Mouse (Mus musculus) gastrocnemius, postnatal 14 days (tissue): ENCODE results near the gene Otoa. TPM values are rescaled to one million over a fixed set of nuclear protein-coding genes. Genes with fewer than 3 reads are reported as not detected.

Experiments used
- DNase-seq: peaks from one replicate; pipeline ENCODE4 v3.0.0; 2021; ENCODE audit warnings: mixed read lengths
- intact Hi-C: fragments of 180-260 bp; cut with DNase I; formaldehyde crosslinking; loops from one replicate; pipeline ENCODE4 v1.15.1; 2025; ENCODE audit warnings: low total_unique reads
- total RNA-seq, 2 experiments: library from RNA; stranded (reverse); gene quantifications; 2 replicates each; pipeline ENCODE4 v1.2.3; 2021

Otoa gene
- total RNA-seq, 2 experiments from 2014 or later = 0.40 to 0.62 TPM

GRCm38 (mm10) chr7:121075416-121075815 lies 6.0 kb upstream of the Otoa start:
- no peak for DNase-seq
- intact Hi-C loops = loop anchor here (5.0 kb wide), 1 partner anchor 42 kb away; no protein-coding TSS in a partner anchor

GRCm38 (mm10) chr7:121077311-121077710 lies 4.1 kb upstream of the Otoa start:
- no peak for DNase-seq
- intact Hi-C loops = loop anchor here (5.0 kb wide), 1 partner anchor 40 kb away; no protein-coding TSS in a partner anchor

- peak; percentile 50 for DNase-seq
- intact Hi-C loops = loop anchor here (5.0 kb wide), 1 partner anchor 39 kb away; no protein-coding TSS in a partner anchor
These were observed 3.6 kb upstream of the Otoa start for GRCm38 (mm10) chr7:121077829-121078228.

GRCm38 (mm10) chr7:121081816-121082215 lies 366 bp downstream of the Otoa start:
- no peak for DNase-seq
- intact Hi-C loops = no loop called here

GRCm38 (mm10) chr7:121082949-121083513 lies 1.6 kb downstream of the Otoa start:
- peak; percentile 40 for DNase-seq
- intact Hi-C loops = no loop called here

GRCm38 (mm10) chr7:121084840-121085453 lies 3.5 kb downstream of the Otoa start:
- DNase-seq = no peak
- intact Hi-C loops = no loop called here

GRCm38 (mm10) chr7:121085500-121085899 lies 4.0 kb downstream of the Otoa start:
- intact Hi-C loops = no loop called here
- DNase-seq = peak; percentile 48

GRCm38 (mm10) chr7:121088745-121089144 lies 7.3 kb downstream of the Otoa start:
- no peak for DNase-seq
- intact Hi-C loops = no loop called here

- intact Hi-C loops = no loop called here
- no peak for DNase-seq
These were observed 9.3 kb downstream of the Otoa start for GRCm38 (mm10) chr7:121090748-121091147.

- intact Hi-C loops = no loop called here
- no peak for DNase-seq
These were observed 11.6 kb downstream of the Otoa start for GRCm38 (mm10) chr7:121093026-121093425.

- no peak for DNase-seq
- intact Hi-C loops = no loop called here
These were observed 17.4 kb downstream of the Otoa start for GRCm38 (mm10) chr7:121098614-121099389.

- intact Hi-C loops = no loop called here
These were observed 26.4 kb downstream of the Otoa start for GRCm38 (mm10) chr7:121107851-121108250.

GRCm38 (mm10) chr7:121111321-121111720 lies 29.9 kb downstream of the Otoa start:
- DNase-seq = no peak
- intact Hi-C loops = no loop called here

More at GRCm38 (mm10) chr7:121107851-121108250, 26.4 kb downstream of the Otoa start:
- DNase-seq = no peak

GRCm38 (mm10) chr7:121111762-121112161 lies 30.3 kb downstream of the Otoa start:
- intact Hi-C loops = no loop called here
- no peak for DNase-seq

GRCm38 (mm10) chr7:121120143-121120818 lies 38.8 kb downstream of the Otoa start:
- DNase-seq = peak; percentile 78
- intact Hi-C loops = loop anchor here (2.0 kb wide), 1 partner anchor 185 kb away; no protein-coding TSS in a partner anchor

GRCm38 (mm10) chr7:121130837-121131236 lies 49.4 kb downstream of the Otoa start:
- intact Hi-C loops = no loop called here
- DNase-seq = no peak

GRCm38 (mm10) chr7:121141274-121141673 lies 59.8 kb downstream of the Otoa start:
- intact Hi-C loops = no loop called here
- no peak for DNase-seq

- DNase-seq = no peak
These were observed 69.2 kb downstream of the Otoa start for GRCm38 (mm10) chr7:121150662-121151061.

GRCm38 (mm10) chr7:121152186-121152585 lies 70.7 kb downstream of the Otoa start:
- intact Hi-C loops = no loop called here

More at GRCm38 (mm10) chr7:121150662-121151061, 69.2 kb downstream of the Otoa start:
- intact Hi-C loops = no loop called here

GRCm38 (mm10) chr7:121165616-121166015 lies 84.2 kb downstream of the Otoa start:
- intact Hi-C loops = no loop called here

More at GRCm38 (mm10) chr7:121152186-121152585, 70.7 kb downstream of the Otoa start:
- DNase-seq = no peak

More at GRCm38 (mm10) chr7:121165616-121166015, 84.2 kb downstream of the Otoa start:
- no peak for DNase-seq
